Mouse (Mus musculus) cerebellum, adult (tissue): ENCODE data around the gene Adh5.
"Not testable (repeated sequence)": the region's sequence is repeated elsewhere in the genome, so short reads cannot be mapped to it uniquely, and the experiment has no call there.

Experiments used
- ATAC-seq: cut with Nextera tagmentation; 2 replicates; pipeline ENCODE4 v1.9.2; 2017; ENCODE audit warnings: mild to moderate bottlenecking, moderate library complexity, mixed read lengths; ENCODE audit not compliant: insufficient number of reproducible peaks, low FRiP score, low TSS enrichment

Gene Adh5

DNA sequence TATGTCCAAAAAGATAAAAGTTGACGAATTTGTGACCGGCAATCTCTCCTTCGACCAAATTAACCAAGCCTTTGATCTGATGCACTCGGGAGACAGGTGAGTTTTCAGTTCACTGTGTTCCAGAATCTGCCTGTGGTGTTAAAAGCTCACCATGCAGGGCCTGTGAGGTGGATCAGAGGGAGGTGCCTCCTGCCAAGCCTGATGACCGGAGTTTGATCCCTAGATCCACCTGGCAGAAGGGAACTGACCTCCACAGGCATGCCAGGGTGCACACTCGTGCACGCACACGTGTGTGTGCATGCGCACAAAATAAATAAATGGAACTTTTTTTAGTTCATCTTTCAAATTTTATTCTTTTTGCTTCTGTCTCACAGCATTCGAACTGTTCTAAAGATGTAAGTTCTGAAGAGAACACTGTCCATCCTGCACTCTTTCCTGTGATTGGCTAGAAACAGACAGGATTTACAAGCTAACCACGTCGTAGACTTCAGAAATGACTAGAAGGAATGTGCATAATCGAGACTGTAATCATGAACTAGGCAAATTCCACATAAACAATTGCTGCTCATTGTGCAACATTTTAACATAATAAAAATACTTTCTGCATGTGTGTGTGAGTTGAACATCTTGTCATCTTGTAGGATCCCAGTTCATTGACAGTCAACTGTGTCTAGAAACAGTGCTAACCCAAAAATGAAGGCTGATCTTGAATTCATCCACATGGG lies 12.0 kb downstream of the Adh5 start:
- no peak for ATAC-seq

DNA sequence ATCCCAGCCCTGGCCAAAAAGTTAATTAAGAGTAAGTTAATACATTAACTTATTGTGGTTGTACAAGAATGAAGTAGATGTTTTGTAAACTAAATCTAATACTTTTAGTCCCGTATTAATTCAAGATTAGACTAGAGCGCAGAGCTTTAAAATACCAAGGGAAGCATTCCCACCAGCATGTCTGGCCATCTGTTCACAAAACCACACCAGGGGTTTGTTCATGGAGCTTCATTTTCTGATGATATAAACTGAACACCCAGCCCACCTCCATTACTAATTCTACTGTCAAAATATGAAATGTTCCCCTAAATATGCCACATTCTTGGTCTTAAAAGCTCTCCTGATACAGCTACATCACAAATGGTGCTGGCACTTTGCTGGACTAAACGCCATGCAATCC lies 15.5 kb downstream of the Adh5 start:
- no peak for ATAC-seq

GRCm38 (mm10) chr3:138460260-138460659 lies 17.4 kb downstream of the Adh5 start:
- peak; percentile 87 for ATAC-seq

DNA sequence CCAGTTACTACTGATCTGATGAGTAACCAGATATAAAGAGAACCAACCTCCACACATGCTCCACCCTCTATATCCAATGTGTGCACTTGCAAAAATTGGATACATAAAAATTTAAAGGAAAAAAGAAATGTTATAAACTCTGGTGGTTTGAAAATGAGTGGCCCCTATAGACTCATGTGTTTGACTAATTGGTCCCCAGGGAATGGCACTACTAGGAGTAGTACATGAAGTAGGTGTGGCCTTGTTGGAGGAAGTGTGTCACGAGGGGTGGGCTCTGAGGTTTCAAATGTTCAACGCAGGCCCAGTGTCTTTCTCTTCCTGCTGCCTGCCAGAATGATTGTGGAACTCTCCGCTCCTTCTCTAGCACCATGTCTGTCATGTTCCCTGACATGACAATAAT lies 18.9 kb downstream of the Adh5 start:
- ATAC-seq: no peak

- ATAC-seq: no peak
These were observed 20.2 kb downstream of the Adh5 start for GRCm38 (mm10) chr3:138463137-138463536.

DNA sequence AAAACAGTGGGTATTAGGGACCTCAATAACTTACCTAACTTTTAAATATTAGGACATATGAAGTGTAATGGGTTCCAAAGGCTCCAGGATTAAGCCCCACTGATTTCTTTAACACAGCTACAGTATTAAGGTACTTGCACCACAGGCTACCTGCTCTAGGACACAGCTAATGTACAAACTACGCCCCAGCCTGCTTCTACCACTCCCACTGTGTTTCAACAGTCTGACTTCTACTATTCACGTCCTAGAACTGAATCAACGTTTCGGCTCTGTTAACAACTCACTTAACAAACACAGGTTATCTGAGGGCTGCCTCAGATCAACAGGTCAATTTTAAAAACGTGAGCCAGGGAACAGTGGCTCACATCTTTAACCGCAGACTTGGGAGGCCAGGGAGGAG lies 20.9 kb downstream of the Adh5 start:
- no peak for ATAC-seq

GRCm38 (mm10) chr3:138464573-138465147 lies 21.8 kb downstream of the Adh5 start:
- no peak for ATAC-seq

- not testable (repeated sequence) for ATAC-seq
These were observed 23.8 kb downstream of the Adh5 start for GRCm38 (mm10) chr3:138466656-138467055.

DNA sequence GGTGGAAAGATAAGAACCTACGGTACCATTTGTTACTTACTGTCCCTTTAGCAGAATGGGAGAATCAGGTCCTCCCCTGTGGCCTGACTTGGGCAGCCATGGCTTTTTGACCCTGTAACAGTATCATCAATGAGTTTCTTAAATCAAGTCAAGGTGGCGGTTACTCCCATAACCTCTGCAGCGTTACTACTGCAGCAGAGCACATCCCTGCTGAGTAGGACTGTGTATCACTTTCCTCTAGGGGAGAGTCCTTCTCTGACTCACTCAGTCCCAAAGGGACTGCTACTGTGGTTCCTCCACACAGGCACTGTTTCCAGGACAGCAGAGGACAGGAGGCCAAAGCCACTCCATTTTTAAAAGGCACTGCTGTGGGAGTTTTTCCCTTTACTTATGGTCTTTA lies 28.2 kb downstream of the Adh5 start:
- no peak for ATAC-seq

DNA sequence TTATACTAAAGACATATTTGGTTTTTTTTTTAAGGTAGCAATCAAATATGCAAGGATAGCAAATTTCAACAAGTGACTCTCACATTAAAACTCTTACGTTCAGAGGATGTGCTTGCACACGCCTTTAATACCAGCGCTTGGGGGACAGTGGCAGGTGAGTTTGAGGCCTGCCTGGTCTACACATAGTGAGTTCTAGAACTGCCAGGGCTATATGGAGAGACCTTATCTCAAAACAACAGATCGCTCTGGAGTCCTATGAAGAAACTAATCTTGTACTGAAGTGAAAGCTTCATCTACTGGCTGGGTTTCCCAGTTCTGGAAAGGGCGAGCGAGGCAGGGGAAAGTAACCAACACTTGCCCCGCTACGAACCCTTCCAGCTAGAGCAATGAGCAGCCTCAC lies 36.6 kb downstream of the Adh5 start:
- ATAC-seq: no peak

DNA sequence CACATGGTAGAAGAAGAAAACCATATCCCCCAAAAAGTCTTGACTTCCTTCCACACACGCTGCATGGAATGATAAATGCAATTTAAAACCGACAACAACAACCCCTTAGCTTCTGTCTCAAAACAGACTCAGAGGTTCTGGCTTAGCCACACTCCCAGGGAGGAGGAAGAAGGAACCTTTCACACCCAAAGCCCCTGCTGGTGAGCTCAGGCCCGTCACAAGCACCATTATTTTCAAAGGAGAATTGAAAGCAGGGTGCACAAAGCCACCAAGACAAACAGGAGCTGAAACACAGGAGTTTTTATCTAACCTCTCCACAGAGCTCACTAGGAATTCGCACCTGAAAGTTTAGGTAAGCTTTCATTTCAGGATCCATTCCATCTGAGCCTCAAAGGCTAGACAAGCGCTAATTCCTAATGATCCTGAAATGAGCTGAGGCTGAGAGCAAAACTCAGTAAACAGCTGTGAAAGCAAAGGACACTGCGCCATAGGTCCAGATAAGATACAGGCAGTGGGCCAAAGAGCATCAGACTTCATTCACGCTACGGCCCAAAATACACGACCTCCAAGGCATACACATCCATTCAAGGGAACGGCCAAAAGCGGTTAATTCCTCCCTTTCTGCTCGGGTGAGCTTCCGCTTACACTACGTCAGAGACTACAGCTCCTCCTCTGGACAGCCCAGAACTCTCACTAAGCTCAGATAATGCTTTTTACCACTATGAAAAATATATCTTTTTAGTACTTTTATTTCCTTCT lies 38.8 kb downstream of the Adh5 start:
- ATAC-seq: no peak

- no peak for ATAC-seq
These were observed 40.3 kb downstream of the Adh5 start for GRCm38 (mm10) chr3:138483240-138483639.

DNA sequence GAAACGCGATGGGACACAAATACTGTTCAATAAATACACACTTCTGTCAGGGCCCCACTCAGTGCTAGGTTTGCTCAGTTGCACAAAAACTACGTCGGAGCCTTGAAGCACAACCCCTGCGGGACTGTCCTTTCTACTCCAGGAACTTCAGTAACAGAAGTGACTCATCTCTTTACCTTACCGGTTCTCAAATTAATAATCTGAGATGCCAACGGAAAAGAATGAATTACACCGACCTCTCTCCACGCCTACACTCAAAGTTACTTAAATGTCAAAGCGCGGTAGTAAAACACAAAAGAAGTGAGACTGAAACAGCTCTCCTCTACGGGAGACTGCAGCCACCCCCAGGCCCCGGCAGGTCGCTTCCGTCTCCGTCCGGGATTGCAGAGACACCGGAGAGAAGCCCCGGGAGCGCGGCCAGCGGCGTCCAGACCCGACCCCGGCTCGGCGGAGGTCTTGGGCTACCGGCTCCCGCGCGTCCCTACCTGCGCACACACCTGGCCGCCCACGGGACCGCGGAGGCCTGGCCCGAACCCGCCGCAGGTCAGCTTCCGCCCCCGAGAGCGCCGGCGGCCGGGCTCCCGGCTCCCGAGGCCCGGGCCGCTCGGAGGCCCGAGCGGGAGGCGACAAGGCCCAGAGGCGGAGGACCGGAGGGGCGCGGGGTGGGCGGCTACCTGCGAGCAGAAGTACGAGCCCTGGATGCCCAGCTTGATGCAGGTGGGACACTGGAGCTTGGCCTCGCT lies 45.9 kb downstream of the Adh5 start:
- no peak; the same call in 1 of the 2 replicates for ATAC-seq

GRCm38 (mm10) chr3:138489327-138490033 lies 46.6 kb downstream of the Adh5 start, which contains the start of gene Metap1:
Gene Metap1 (minus strand): TSS chr3:138489515.
- peak; percentile 97 for ATAC-seq

GRCm38 (mm10) chr3:138490034-138490337 lies 47.1 kb downstream of the Adh5 start:
- ATAC-seq: no peak

- ATAC-seq: no peak
These were observed 50.8 kb downstream of the Adh5 start for GRCm38 (mm10) chr3:138493668-138494067.

DNA sequence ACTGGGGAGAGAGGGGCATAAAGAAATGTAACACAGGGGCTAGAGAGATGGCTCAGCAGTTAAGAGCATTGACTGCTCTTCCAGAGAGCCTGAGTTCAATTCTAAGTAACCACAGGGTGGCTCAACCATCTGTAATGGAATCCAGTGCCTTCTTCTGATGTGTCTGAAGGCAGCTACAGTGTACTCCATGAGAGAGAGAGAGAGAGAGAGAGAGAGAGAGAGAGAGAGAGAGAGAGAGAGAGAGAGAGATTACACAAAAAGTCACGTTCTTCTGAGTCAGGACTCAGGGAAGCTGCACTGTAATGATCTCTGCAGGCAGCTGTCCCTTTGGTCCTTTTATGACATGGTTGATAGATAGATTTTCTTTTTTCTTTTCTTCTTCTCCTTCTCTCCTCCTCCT lies 51.7 kb downstream of the Adh5 start:
- ATAC-seq: no peak

- no peak for ATAC-seq
These were observed 52.6 kb downstream of the Adh5 start for GRCm38 (mm10) chr3:138495166-138496145.

DNA sequence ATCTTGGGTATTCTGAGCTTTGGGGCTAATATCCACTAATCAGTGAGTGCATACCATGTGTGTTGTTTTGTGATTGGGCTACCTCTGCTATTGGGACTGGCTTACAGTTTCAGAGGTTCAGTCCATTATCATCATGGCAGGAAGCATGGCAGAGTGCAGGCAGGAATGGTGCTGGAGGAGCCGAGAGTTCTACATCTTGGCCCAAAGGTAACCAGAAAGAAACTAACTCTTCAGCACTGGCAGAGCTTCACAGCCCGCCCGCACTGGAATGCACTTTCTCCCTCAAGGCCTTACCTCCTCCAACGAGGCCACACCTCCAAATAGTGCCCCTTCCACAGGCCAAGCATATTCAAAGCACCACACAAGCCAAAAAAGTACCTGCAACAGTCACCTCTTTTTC lies 55.8 kb downstream of the Adh5 start:
- no peak for ATAC-seq
